Mouse (Mus musculus): ENCODE measurements around the gene Calm1. TPM values are rescaled to one million over a fixed set of nuclear protein-coding genes. Genes with fewer than 3 reads are reported as not detected.
A peak's percentile ranks its signal among the peaks of the same experiment; 100 is the strongest.
"Not testable (repeated sequence)": the region's sequence is repeated elsewhere in the genome, so short reads cannot be mapped to it uniquely, and the experiment has no call there.

Gene Calm1
- polyA plus RNA-seq, 1 experiment from 2014 or later = 2,581 TPM

DNA sequence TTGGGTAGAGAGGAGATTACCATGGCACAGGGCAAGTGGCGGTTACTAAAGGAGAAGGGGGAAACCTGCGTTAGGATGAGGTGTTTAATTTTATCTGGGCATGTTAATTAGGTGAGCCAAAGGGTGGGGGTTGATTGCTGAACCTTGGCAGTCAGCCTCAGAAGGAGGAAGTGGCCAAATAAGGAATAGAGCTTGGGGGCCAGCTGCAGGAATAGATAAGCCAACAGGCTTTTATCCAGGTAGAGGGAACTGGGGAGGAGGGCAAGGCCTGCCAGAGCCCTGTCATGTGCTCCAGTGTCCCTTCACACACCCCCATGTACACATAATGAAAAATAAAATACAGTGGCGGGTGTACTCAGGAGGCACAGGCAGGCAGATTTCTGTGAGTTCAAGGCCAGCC, 13.2 kb downstream of the Calm1 start:
- Histone ChIP-seq H3K9me3 (ENCODE audit: control insufficient read depth, low read length) (no peaks in the 10 kb centered on the region), H3K9ac (replicated peaks; ENCODE audit: low read length) (no peak overlapping the region), H3K27me3 (ENCODE audit: control insufficient read depth, insufficient read depth, low read length) (no peaks in the 10 kb centered on the region), H3K4me2 (ENCODE audit: low read length) (no peak overlapping the region), H3K4me3 (replicated peaks; ENCODE audit: low read depth, low read length) (no peak overlapping the region), H3K4me1 (ENCODE audit: control insufficient read depth, insufficient read depth, low read length) (no peaks in the 10 kb centered on the region), H3K36me3 (ENCODE audit: control insufficient read depth, insufficient read depth, low read length) (peaks cover 33% of the 10 kb centered on the region), H3K27ac (replicated peaks; ENCODE audit: low read depth, low read length) (peak overlapping the region; percentile 41; the same call in 1 of the 2 replicates)
- WGBS = 48% methylated on average over 3 of the region's 3 CpGs
- no peak for ATAC-seq (ENCODE audit: low FRiP score, low TSS enrichment)
- no peak for DNase-seq

- no peak for ATAC-seq (ENCODE audit: low FRiP score, low TSS enrichment)
- 81% methylated on average over 2 of the region's 2 CpGs for WGBS
These were observed 13.9 kb downstream of the Calm1 start for GRCm38 (mm10) chr12:100213162-100213561.

DNA sequence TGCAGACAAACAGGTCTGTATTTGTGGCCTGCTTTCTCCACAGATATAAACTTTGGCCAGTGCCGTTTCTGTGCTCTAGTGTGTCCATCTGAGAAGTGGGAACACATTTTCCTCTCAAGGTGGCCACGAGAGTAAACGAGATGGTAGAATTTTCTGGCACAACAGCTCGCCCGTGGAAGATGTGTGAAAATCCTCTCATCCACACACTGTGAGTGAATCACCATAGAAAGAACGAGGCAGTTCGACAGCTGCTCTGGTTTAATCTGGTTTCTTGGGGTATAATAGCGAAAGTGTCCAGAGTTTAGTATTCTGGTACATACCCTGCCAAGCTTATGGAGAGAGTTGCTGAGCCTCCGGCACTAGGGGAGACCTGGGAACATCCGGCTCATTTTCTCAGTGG, 14.9 kb downstream of the Calm1 start:
- no peak overlapping the region for H3K9ac ChIP-seq (replicated peaks; ENCODE audit: low read length)
- H3K9me3 ChIP-seq (ENCODE audit: control insufficient read depth, low read length) = no peaks in the 10 kb centered on the region
- no peak overlapping the region for H3K27ac ChIP-seq (replicated peaks; ENCODE audit: low read depth, low read length)
- WGBS = 93% methylated on average over 10 of the region's 10 CpGs
- ATAC-seq (ENCODE audit: low FRiP score, low TSS enrichment) (no peak), DNase-seq (no peak)
- H3K4me3 ChIP-seq (replicated peaks; ENCODE audit: low read depth, low read length) = no peak overlapping the region
- peaks cover 15% of the 10 kb centered on the region for H3K36me3 ChIP-seq (ENCODE audit: control insufficient read depth, insufficient read depth, low read length)
- H3K4me1 ChIP-seq (ENCODE audit: control insufficient read depth, insufficient read depth, low read length) = no peaks in the 10 kb centered on the region
- H3K4me2 ChIP-seq (ENCODE audit: low read length) = no peak overlapping the region
- no peaks in the 10 kb centered on the region for H3K27me3 ChIP-seq (ENCODE audit: control insufficient read depth, insufficient read depth, low read length)

More at GRCm38 (mm10) chr12:100213162-100213561, 13.9 kb downstream of the Calm1 start:
- Histone ChIP-seq H3K27ac (replicated peaks; ENCODE audit: low read depth, low read length) (no peak overlapping the region), H3K4me3 (replicated peaks; ENCODE audit: low read depth, low read length) (no peak overlapping the region), H3K27me3 (ENCODE audit: control insufficient read depth, insufficient read depth, low read length) (no peaks in the 10 kb centered on the region), H3K4me1 (ENCODE audit: control insufficient read depth, insufficient read depth, low read length) (no peaks in the 10 kb centered on the region), H3K36me3 (ENCODE audit: control insufficient read depth, insufficient read depth, low read length) (peaks cover 25% of the 10 kb centered on the region), H3K9me3 (ENCODE audit: control insufficient read depth, low read length) (no peaks in the 10 kb centered on the region), H3K9ac (replicated peaks; ENCODE audit: low read length) (no peak overlapping the region), H3K4me2 (ENCODE audit: low read length) (no peak overlapping the region)
- DNase-seq = no peak

- Histone ChIP-seq H3K27me3 (ENCODE audit: control insufficient read depth, insufficient read depth, low read length) (no peaks in the 10 kb centered on the region), H3K9me3 (ENCODE audit: control insufficient read depth, low read length) (no peaks in the 10 kb centered on the region), H3K36me3 (ENCODE audit: control insufficient read depth, insufficient read depth, low read length) (peaks cover 9% of the 10 kb centered on the region), H3K27ac (replicated peaks; ENCODE audit: low read depth, low read length) (no peak overlapping the region), H3K9ac (replicated peaks; ENCODE audit: low read length) (no peak overlapping the region), H3K4me1 (ENCODE audit: control insufficient read depth, insufficient read depth, low read length) (no peaks in the 10 kb centered on the region), H3K4me3 (replicated peaks; ENCODE audit: low read depth, low read length) (no peak overlapping the region), H3K4me2 (ENCODE audit: low read length) (no peak overlapping the region)
- 85% methylated on average over 3 of the region's 3 CpGs for WGBS
- no peak for ATAC-seq (ENCODE audit: low FRiP score, low TSS enrichment)
- DNase-seq = no peak
These were observed 15.5 kb downstream of the Calm1 start for GRCm38 (mm10) chr12:100214738-100215137.

GRCm38 (mm10) chr12:100217087-100217486, 17.9 kb downstream of the Calm1 start:
- not testable (repeated sequence) for DNase-seq; H3K4me2 ChIP-seq (ENCODE audit: low read length); H3K36me3 ChIP-seq (ENCODE audit: control insufficient read depth, insufficient read depth, low read length); H3K4me3 ChIP-seq (replicated peaks; ENCODE audit: low read depth, low read length); H3K4me1 ChIP-seq (ENCODE audit: control insufficient read depth, insufficient read depth, low read length); ATAC-seq (ENCODE audit: low FRiP score, low TSS enrichment); H3K9ac ChIP-seq (replicated peaks; ENCODE audit: low read length); H3K9me3 ChIP-seq (ENCODE audit: control insufficient read depth, low read length); H3K27me3 ChIP-seq (ENCODE audit: control insufficient read depth, insufficient read depth, low read length); H3K27ac ChIP-seq (replicated peaks; ENCODE audit: low read depth, low read length)
- WGBS = 93% methylated on average over 2 of the region's 2 CpGs

- H3K4me1 ChIP-seq (ENCODE audit: control insufficient read depth, insufficient read depth, low read length) = peaks cover 25% of the 10 kb centered on the region
- no peak overlapping the region for H3K9ac ChIP-seq (replicated peaks; ENCODE audit: low read length)
- no peak overlapping the region for H3K27ac ChIP-seq (replicated peaks; ENCODE audit: low read depth, low read length)
- H3K36me3 ChIP-seq (ENCODE audit: control insufficient read depth, insufficient read depth, low read length) = no peaks in the 10 kb centered on the region
- no peaks in the 10 kb centered on the region for H3K9me3 ChIP-seq (ENCODE audit: control insufficient read depth, low read length)
- 93% methylated on average over 4 of the region's 4 CpGs for WGBS
- H3K27me3 ChIP-seq (ENCODE audit: control insufficient read depth, insufficient read depth, low read length) = no peaks in the 10 kb centered on the region
- DNase-seq (no peak), ATAC-seq (ENCODE audit: low FRiP score, low TSS enrichment) (no peak)
- no peak overlapping the region for H3K4me2 ChIP-seq (ENCODE audit: low read length)
- no peak overlapping the region for H3K4me3 ChIP-seq (replicated peaks; ENCODE audit: low read depth, low read length)
These were observed 20.8 kb downstream of the Calm1 start for GRCm38 (mm10) chr12:100220012-100220411.

DNA sequence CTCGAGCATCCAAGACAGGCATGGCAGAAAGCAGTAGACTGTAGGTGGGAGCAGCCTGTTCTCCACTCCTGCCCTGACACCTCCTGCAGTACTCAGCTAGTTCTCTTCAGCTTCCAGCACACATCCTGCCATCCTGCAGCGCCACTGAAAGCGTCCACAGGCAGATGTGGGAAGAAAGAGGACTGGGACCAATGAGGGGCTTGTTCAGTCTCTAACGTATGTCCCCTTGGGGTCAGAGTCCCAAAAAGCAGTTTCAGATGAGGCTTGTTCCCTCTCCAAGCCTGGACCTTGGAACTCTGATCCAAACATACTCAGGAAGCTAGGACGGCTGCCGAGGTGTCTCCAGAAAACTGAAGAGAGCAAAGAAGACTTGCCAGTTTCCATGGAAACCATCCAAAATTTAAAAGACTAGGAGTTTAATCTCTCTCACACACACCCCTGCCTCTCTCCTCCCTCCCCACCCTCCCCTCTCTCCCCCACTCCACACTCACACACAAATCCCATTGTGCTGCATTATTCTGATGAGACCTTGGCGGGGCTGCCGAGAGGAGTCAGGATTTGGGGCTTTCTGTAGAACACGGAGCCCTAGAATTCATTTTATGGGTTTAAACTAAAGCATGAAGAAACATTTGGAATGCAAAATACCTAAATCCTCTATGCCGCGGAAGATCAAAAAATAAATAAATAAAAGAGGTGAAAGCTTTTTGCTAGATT, 22.5 kb downstream of the Calm1 start:
- peak; percentile 80 for DNase-seq
- Histone ChIP-seq H3K9me3 (ENCODE audit: control insufficient read depth, low read length) (no peaks in the 10 kb centered on the region), H3K4me2 (ENCODE audit: low read length) (peak overlapping the region; percentile 43), H3K4me3 (replicated peaks; ENCODE audit: low read depth, low read length) (no peak overlapping the region), H3K27me3 (ENCODE audit: control insufficient read depth, insufficient read depth, low read length) (no peaks in the 10 kb centered on the region), H3K36me3 (ENCODE audit: control insufficient read depth, insufficient read depth, low read length) (no peaks in the 10 kb centered on the region), H3K9ac (replicated peaks; ENCODE audit: low read length) (peak overlapping the region; percentile 26; the same call in 1 of the 2 replicates), H3K4me1 (ENCODE audit: control insufficient read depth, insufficient read depth, low read length) (peaks cover 35% of the 10 kb centered on the region), H3K27ac (replicated peaks; ENCODE audit: low read depth, low read length) (peak overlapping the region; percentile 78)
- 3% methylated on average over 11 of the region's 11 CpGs for WGBS
- ATAC-seq (ENCODE audit: low FRiP score, low TSS enrichment) = peak; percentile 81

DNA sequence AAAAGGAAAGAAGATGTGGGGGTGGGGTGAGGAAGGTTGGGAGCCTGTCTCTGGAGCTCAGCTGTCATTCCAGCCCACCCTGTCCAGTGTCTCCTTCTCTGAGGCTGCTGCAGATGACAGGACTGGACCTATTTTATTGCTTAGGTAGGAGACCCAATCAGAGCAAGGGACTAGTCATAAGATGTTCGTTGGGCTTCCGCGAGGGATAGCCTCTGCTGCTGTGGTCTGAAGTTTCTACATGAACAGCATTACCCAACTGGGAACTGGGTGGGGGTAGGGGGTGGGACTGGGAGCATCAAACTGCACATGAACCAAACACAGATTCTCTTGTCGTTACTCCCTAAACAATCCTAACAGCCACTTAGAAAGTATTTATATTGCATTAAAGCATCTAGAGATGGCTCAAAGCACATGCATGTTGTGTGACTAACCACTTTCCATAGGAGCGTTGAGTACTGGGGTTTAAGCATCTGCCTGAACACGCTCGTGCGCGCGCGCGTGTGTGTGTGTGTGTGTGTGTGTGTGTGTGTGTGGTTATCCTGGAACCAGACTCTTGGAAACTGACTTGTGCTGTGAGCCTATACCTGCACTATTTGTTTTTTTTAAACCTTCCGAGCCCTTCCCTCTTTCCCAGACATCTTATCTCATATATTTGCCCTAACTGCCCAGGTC, 23.2 kb downstream of the Calm1 start:
- Histone ChIP-seq H3K27ac (replicated peaks; ENCODE audit: low read depth, low read length) (peak overlapping the region; percentile 78), H3K9ac (replicated peaks; ENCODE audit: low read length) (no peak overlapping the region; the same call in 1 of the 2 replicates), H3K36me3 (ENCODE audit: control insufficient read depth, insufficient read depth, low read length) (no peaks in the 10 kb centered on the region), H3K27me3 (ENCODE audit: control insufficient read depth, insufficient read depth, low read length) (no peaks in the 10 kb centered on the region), H3K9me3 (ENCODE audit: control insufficient read depth, low read length) (no peaks in the 10 kb centered on the region), H3K4me3 (replicated peaks; ENCODE audit: low read depth, low read length) (no peak overlapping the region), H3K4me1 (ENCODE audit: control insufficient read depth, insufficient read depth, low read length) (peaks cover 40% of the 10 kb centered on the region), H3K4me2 (ENCODE audit: low read length) (peak overlapping the region; percentile 43)
- peak; percentile 70 for ATAC-seq (ENCODE audit: low FRiP score, low TSS enrichment)
- WGBS = 54% methylated on average over 13 of the region's 13 CpGs
- DNase-seq = peak; percentile 67

DNA sequence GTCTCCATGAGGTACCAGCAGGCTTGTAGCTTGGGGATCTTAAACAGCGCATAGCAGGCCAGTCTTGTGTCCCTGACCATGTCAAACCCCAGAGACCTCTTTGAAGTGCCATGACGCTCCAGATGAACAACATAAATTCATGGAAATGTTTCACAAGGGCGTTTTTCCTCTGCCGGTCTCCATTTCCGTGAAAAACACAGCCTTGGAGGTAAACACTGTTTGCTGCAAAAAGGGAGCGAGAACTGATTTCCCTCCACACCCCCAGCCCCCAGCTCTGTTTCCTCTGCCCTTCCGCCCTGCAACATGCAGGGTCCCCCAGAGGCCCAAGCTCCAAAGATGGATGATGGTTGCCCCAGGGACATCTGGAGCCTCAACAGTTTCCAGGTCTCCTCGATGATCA, 24.3 kb downstream of the Calm1 start:
- ATAC-seq (ENCODE audit: low FRiP score, low TSS enrichment) (no peak), DNase-seq (no peak)
- no peak overlapping the region for H3K4me2 ChIP-seq (ENCODE audit: low read length)
- 65% methylated on average over 8 of the region's 8 CpGs for WGBS
- H3K36me3 ChIP-seq (ENCODE audit: control insufficient read depth, insufficient read depth, low read length) = no peaks in the 10 kb centered on the region
- H3K27me3 ChIP-seq (ENCODE audit: control insufficient read depth, insufficient read depth, low read length) = no peaks in the 10 kb centered on the region
- no peak overlapping the region for H3K4me3 ChIP-seq (replicated peaks; ENCODE audit: low read depth, low read length)
- H3K9me3 ChIP-seq (ENCODE audit: control insufficient read depth, low read length) = no peaks in the 10 kb centered on the region
- peaks cover 50% of the 10 kb centered on the region for H3K4me1 ChIP-seq (ENCODE audit: control insufficient read depth, insufficient read depth, low read length)
- peak overlapping the region; percentile 39; the same call in 1 of the 2 replicates for H3K27ac ChIP-seq (replicated peaks; ENCODE audit: low read depth, low read length)
- no peak overlapping the region for H3K9ac ChIP-seq (replicated peaks; ENCODE audit: low read length)

All from midbrain, embryonic 14.5 days (tissue).